Mouse (Mus musculus): ENCODE results near the gene Dcdc2a. TPM values are rescaled to one million over a fixed set of nuclear protein-coding genes. Genes with fewer than 3 reads are reported as not detected.
A peak's percentile ranks its signal among the peaks of the same experiment; 100 is the strongest.

Gene Dcdc2a
- polyA plus RNA-seq, 1 experiment from 2014 or later = 0.66 TPM

- H3K27ac ChIP-seq = peak overlapping the region; percentile 68
- 56% methylated on average over 4 of the region's 4 CpGs for WGBS
These were observed 122.6 kb downstream of the Dcdc2a start for GRCm38 (mm10) chr13:25178236-25179001.

DNA sequence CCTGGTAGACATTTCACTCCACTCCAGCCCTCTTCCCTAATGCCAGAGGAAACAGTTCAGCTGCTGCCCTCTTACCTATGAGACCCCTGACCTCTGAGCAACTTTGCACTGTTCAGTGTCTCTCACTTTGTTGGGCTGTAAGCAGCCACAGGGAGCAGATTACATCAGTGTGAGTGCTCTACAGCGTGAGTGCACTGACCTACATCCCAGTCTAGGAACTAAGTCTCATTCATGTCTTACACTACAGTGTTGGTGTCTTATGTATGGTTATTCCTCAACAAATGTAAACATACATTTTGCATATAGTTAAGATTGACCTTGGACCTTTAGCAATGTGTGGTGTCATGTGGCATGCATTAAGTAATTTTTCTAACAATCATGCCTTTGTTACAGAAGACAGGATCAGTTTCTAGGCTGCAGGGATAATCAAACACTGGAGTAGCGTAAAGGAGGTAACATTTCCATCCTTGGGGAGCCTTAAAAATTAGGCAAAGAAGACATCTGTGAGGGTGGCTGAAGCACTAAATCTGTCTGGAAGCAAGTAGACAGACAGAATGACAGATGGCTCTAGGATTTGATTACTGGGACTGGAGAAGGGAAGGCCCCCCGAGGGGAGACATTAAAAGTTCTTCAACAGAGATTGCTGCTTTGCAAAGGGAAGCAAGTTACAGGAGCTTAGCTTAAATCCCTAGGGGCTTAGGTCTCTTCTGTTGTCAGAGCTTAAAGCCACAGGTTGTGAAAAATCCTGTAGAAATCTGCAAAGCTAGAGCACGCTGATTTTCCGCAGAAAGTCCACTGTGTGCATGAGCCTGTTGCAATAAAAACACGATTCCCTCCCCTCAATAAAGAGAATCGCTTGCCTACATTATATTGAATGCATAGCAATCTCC lies 130.9 kb downstream of the Dcdc2a start:
- no peaks in the 10 kb centered on the region for H3K36me3 ChIP-seq
- H3K27ac ChIP-seq = no peak overlapping the region
- no peak for ATAC-seq (replicated peaks; ENCODE audit: insufficient number of reproducible peaks, insufficient read depth, low FRiP score, low read depth)
- WGBS = 38% methylated on average over 7 of the region's 7 CpGs
- no peak overlapping the region for H3K4me3 ChIP-seq
- H3K9ac ChIP-seq = 0 out of 2 replicates have a peak overlapping the region, but pooled peaks have one; percentile 10
- H3K9me3 ChIP-seq (replicated peaks) = no peaks in the 10 kb centered on the region
- H3K27me3 ChIP-seq = no peaks in the 10 kb centered on the region
- 0 out of 2 replicates have a peak, but pooled peaks cover 2% of the 10 kb centered on the region for H3K4me1 ChIP-seq (replicated peaks)
- H3K4me2 ChIP-seq = peak overlapping the region; percentile 12; the same call in 1 of the 2 replicates

More at GRCm38 (mm10) chr13:25178236-25179001, 122.6 kb downstream of the Dcdc2a start:
- Histone ChIP-seq H3K4me3 (no peak overlapping the region), H3K36me3 (no peaks in the 10 kb centered on the region), H3K9ac (no peak overlapping the region), H3K4me1 (replicated peaks) (peaks cover 14% of the 10 kb centered on the region; the same call in 1 of the 2 replicates), H3K27me3 (no peaks in the 10 kb centered on the region), H3K4me2 (no peak overlapping the region), H3K9me3 (replicated peaks) (no peaks in the 10 kb centered on the region)
- ATAC-seq (replicated peaks; ENCODE audit: insufficient number of reproducible peaks, insufficient read depth, low FRiP score, low read depth) = 0 out of 2 replicates have a peak, but pooled peaks have one; percentile 55

DNA sequence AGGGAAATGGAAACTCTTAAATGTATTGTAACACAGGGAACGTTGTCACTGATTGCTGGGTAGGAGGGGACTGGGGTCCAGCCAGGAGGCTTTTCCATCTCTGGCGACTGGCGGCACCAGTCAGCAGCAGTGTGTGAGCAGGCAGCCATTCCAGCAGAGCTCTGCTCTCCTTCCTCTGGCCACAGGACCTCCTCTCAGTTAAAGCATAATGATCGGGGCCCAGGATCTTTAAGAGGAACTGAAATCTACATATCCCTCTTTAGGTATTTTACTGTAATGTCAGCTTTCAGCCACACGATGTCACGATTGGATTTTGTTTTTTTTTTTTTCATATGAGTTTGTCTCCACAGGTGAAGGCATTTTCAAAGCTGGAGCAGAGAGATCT lies 131.5 kb downstream of the Dcdc2a start:
- no peak for ATAC-seq (replicated peaks; ENCODE audit: insufficient number of reproducible peaks, insufficient read depth, low FRiP score, low read depth)
- Histone ChIP-seq H3K9me3 (replicated peaks) (no peaks in the 10 kb centered on the region), H3K36me3 (no peaks in the 10 kb centered on the region), H3K27me3 (no peaks in the 10 kb centered on the region), H3K27ac (no peak overlapping the region), H3K4me2 (peak overlapping the region; percentile 12; the same call in 1 of the 2 replicates), H3K9ac (0 out of 2 replicates have a peak overlapping the region, but pooled peaks have one; percentile 10), H3K4me1 (replicated peaks) (0 out of 2 replicates have a peak, but pooled peaks cover 2% of the 10 kb centered on the region), H3K4me3 (no peak overlapping the region)
- WGBS = 12% methylated on average over 6 of the region's 6 CpGs

GRCm38 (mm10) chr13:25189419-25190144 lies 133.8 kb downstream of the Dcdc2a start:
- no peaks in the 10 kb centered on the region for H3K27me3 ChIP-seq
- ATAC-seq (replicated peaks; ENCODE audit: insufficient number of reproducible peaks, insufficient read depth, low FRiP score, low read depth) = no peak
- no peak overlapping the region for H3K4me3 ChIP-seq
- H3K27ac ChIP-seq = no peak overlapping the region
- H3K9ac ChIP-seq = no peak overlapping the region
- 0 out of 2 replicates have a peak, but pooled peaks cover 2% of the 10 kb centered on the region for H3K4me1 ChIP-seq (replicated peaks)
- no peaks in the 10 kb centered on the region for H3K36me3 ChIP-seq
- H3K9me3 ChIP-seq (replicated peaks) = no peaks in the 10 kb centered on the region
- 71% methylated on average over 11 of the region's 11 CpGs for WGBS
- H3K4me2 ChIP-seq = no peak overlapping the region

DNA sequence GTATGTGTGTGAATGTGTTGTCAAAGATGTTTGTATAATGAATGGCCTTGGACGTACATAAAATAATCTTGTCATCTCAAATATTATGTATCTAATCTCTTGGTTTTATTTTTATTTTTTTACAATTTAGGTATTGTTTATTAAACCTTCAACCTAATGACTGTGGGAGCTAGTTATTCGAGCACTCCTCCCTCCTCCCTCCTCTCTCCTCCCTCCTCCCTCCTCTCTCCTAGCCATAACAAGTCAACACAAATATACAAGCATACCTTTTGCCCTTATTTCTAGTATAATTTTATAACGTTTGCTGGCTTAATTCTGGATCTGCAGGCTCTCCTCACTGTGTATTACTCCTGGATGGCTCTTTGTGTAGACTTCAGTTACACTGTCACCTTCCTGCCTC lies 134.4 kb downstream of the Dcdc2a start:
- Histone ChIP-seq H3K9ac (no peak overlapping the region), H3K9me3 (replicated peaks) (no peaks in the 10 kb centered on the region), H3K4me1 (replicated peaks) (0 out of 2 replicates have a peak, but pooled peaks cover 2% of the 10 kb centered on the region), H3K4me2 (no peak overlapping the region), H3K4me3 (no peak overlapping the region), H3K27ac (no peak overlapping the region), H3K27me3 (no peaks in the 10 kb centered on the region), H3K36me3 (no peaks in the 10 kb centered on the region)
- no peak for ATAC-seq (replicated peaks; ENCODE audit: insufficient number of reproducible peaks, insufficient read depth, low FRiP score, low read depth)
- WGBS = 74% methylated on average over 3 of the region's 3 CpGs

DNA sequence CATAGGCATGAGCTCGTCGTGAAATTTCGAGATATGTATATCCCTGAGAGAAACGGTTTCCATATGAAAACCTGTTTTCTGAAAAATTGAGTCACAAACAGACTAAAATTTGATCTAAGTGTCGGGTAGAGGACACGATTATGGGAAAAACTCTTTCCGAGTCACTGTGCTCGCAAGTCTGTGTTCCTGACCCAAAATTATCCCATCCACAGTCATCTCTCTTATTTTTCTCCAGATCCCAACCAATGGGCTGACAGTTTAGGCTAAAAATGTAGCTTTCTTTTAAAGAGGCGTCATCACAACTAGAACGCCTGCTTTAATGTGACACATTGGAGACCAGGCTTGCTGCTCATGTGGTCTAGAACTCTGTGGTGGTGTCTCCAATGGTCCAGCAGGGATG lies 139.9 kb downstream of the Dcdc2a start:
- no peak for ATAC-seq (replicated peaks; ENCODE audit: insufficient number of reproducible peaks, insufficient read depth, low FRiP score, low read depth)
- Histone ChIP-seq H3K4me1 (replicated peaks) (no peaks in the 10 kb centered on the region), H3K36me3 (no peaks in the 10 kb centered on the region), H3K9me3 (replicated peaks) (no peaks in the 10 kb centered on the region), H3K4me2 (no peak overlapping the region), H3K27me3 (no peaks in the 10 kb centered on the region), H3K4me3 (no peak overlapping the region), H3K9ac (no peak overlapping the region), H3K27ac (no peak overlapping the region)
- 84% methylated on average over 10 of the region's 10 CpGs for WGBS

GRCm38 (mm10) chr13:25199916-25200315 lies 144.1 kb downstream of the Dcdc2a start:
- Histone ChIP-seq H3K27me3 (no peaks in the 10 kb centered on the region), H3K4me1 (replicated peaks) (no peaks in the 10 kb centered on the region), H3K9ac (no peak overlapping the region), H3K27ac (no peak overlapping the region), H3K4me3 (no peak overlapping the region), H3K36me3 (no peaks in the 10 kb centered on the region), H3K4me2 (no peak overlapping the region), H3K9me3 (replicated peaks) (no peaks in the 10 kb centered on the region)
- WGBS = 37% methylated on average over 3 of the region's 3 CpGs
- no peak for ATAC-seq (replicated peaks; ENCODE audit: insufficient number of reproducible peaks, insufficient read depth, low FRiP score, low read depth)

- 84% methylated on average over 5 of the region's 5 CpGs for WGBS
- H3K4me1 ChIP-seq (replicated peaks) = no peaks in the 10 kb centered on the region
These were observed 151.1 kb downstream of the Dcdc2a start for GRCm38 (mm10) chr13:25206950-25207349.

GRCm38 (mm10) chr13:25218394-25218793 lies 162.6 kb downstream of the Dcdc2a start:
- Histone ChIP-seq H3K4me3 (no peak overlapping the region), H3K4me1 (replicated peaks) (no peaks in the 10 kb centered on the region), H3K36me3 (no peaks in the 10 kb centered on the region), H3K9me3 (replicated peaks) (no peaks in the 10 kb centered on the region), H3K9ac (no peak overlapping the region), H3K27ac (no peak overlapping the region), H3K4me2 (no peak overlapping the region), H3K27me3 (no peaks in the 10 kb centered on the region)
- 78% methylated on average over 1 of the region's 1 CpGs for WGBS
- ATAC-seq (replicated peaks; ENCODE audit: insufficient number of reproducible peaks, insufficient read depth, low FRiP score, low read depth) = no peak

More at GRCm38 (mm10) chr13:25206950-25207349, 151.1 kb downstream of the Dcdc2a start:
- no peak overlapping the region for H3K4me3 ChIP-seq
- no peaks in the 10 kb centered on the region for H3K36me3 ChIP-seq
- no peaks in the 10 kb centered on the region for H3K9me3 ChIP-seq (replicated peaks)
- H3K27me3 ChIP-seq = no peaks in the 10 kb centered on the region
- no peak for ATAC-seq (replicated peaks; ENCODE audit: insufficient number of reproducible peaks, insufficient read depth, low FRiP score, low read depth)
- no peak overlapping the region for H3K4me2 ChIP-seq
- no peak overlapping the region for H3K9ac ChIP-seq
- H3K27ac ChIP-seq = no peak overlapping the region

DNA sequence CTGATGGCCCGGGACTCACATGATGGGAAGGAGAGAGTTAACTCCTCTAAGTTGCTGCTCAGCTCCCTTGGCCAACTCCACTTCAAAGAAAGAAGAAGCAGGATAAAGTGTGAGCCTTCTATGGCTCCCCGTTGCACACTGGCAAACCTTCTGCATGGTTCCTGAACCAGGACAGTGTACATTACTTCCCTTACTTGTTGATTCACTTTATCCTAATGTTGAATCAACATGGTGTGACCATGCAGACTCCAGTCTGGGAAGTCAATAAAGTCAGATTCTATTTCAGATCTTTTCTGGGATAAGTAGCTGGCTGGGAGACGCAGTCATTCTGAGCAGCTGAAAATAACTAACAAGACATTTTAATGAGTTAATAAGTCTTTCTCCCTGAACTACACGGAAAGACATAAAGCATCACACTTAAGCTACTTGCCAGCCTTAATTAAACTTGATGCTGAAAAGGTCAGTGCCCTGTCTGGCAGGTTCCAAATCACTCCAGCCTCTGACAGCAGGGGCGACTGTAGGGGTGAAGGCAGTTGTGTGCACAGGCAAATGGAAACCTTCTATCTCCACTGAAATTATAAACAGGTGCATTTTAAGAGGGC lies 164.5 kb downstream of the Dcdc2a start:
- no peaks in the 10 kb centered on the region for H3K4me1 ChIP-seq (replicated peaks)
- H3K4me2 ChIP-seq = no peak overlapping the region
- no peaks in the 10 kb centered on the region for H3K36me3 ChIP-seq
- H3K4me3 ChIP-seq = no peak overlapping the region
- no peak overlapping the region for H3K27ac ChIP-seq
- no peaks in the 10 kb centered on the region for H3K9me3 ChIP-seq (replicated peaks)
- WGBS = 58% methylated on average over 5 of the region's 5 CpGs
- H3K9ac ChIP-seq = no peak overlapping the region
- no peak for ATAC-seq (replicated peaks; ENCODE audit: insufficient number of reproducible peaks, insufficient read depth, low FRiP score, low read depth)
- H3K27me3 ChIP-seq = no peaks in the 10 kb centered on the region

Data from heart, embryonic 15.5 days (tissue).